Mouse (Mus musculus): Measurements from ENCODE around the gene Raver1.
"Not testable (repeated sequence)": the region's sequence is repeated elsewhere in the genome, so short reads cannot be mapped to it uniquely, and the experiment has no call there.

Raver1 gene

DNA sequence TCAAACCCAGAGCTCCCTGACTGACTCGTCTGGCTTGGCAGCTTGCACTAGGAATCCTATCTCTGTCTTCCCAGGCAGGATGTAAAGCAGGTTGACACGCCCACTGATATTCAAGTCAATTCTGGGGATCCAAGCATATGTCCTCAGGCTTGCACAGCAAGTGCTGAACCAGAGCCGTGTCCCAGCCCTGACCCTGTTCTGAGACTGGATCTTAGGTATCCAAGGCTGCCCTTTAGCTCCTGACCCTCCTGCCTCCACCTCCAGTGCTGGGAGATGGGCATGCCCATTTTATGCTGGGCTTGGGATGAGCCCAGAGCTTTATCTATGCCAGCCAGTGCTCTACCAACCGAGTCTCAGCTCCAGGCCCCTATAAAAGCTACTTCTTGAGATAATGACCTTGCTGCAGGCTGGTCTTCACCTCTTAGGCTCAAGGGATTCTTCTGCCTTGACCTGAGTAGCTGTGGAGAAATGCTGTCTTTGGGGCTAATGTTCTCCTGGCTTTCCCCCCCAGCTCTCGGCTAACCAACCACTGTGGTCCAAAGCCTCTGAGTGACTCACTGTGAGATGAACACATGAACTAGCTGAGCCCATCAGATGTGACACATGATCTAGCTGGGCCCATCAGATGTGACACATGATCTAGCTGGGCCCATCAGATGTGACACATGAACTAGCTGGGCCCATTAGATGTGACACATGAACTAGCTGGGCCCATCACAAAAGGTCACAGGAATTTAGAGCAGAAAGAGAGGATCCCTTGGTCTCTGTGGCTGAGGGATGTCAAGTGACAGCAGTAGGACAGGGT lies 14.2 kb upstream of the Raver1 start:
- in situ Hi-C loops (cut with MseI, MboI) = no loop called here

DNA sequence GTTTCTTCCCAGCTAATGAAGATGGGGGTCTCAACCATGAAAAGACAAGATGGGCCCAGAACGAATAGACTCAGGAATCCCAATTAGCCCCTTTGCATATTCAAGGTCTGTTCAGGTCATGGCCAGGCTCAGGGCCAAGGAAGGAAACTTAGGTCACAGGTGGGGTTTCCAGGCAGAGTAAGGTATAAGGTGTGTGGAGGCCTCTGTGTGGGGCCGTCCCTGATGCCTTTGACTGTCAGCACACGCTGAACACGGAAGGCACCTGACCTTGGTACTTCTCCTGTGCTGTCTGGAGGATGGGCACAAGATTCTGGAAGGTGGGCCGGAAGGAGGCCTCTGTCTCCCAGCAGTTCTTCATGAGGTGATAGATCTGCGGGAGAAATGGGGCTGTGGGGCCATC lies 13.0 kb upstream of the Raver1 start:
- in situ Hi-C loops (cut with MseI, MboI) = no loop called here

DNA sequence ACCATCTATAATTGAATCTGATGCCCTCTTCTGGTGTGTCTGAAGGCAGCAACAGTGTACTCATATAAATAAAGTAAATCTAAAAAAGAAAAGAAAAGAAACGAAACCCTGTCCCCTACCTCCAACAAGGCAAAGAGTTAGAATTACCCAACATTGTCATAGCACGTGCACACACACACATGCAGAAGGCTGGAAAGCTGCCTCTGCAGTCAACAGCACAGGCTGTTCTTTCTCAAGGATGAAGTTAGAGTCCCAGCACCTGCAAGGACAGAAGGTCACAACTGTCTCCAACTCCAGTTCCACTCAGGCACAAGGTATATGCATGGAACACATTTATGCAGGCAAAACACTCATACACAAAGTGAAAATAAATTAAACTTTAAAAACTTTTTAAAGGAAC lies 10.3 kb upstream of the Raver1 start:
- in situ Hi-C loops (cut with MseI, MboI) = no loop called here

DNA sequence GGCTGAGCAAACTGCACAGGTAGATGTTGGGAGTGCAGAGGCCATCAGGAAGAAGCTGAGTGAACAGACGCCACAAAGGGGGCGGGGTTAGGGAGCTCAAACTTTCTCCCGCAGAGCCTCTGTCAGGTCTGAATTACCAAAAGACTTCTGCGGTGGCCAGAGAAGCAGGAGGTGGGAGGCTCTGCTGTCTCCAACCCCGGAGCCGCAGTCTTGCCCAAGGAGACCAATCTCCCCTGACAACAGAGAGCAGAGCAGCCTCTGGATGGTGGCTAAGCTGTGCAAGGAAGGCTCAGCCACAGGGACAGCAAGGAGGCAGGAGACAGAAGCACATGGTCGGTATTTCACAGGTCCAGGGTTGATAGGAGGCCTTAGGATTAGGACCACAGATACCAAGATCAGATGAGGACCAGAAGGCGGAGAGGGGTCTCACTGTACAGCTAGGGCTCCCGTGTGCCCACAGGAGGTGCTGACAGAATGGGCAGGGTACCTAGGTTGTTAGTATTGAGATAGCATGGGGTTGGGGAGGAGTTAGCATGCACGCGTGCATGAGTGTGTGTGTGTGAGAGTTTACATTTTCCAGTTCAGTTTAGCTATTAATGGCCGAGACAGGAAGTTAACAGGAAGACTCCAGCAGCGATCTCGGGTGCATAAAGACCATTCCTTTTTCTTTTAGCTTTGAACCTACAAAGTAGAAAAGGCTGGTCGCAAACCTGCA lies 8.8 kb upstream of the Raver1 start:
- in situ Hi-C loops (cut with MseI, MboI) = no loop called here

DNA sequence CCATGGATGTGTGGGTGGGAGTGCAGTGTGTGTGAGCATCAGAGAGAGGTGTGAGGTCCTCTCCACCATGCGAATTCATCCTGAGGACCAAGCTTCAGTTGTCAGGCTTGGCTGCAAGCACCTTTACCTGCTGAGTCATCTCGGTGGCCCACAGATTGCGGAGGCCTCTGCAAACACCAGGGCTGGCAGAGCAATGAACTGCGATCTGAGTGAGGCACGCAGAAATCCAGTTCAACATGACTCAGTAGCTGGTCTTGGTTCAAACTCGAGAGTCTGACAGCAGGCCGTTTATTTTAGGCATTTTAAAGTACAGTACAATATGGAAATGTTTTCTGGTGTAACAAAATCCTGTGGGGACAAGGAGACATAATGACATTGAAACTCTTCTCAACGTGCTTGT lies 6.0 kb upstream of the Raver1 start:
- in situ Hi-C loops (cut with MseI, MboI) = no loop called here

DNA sequence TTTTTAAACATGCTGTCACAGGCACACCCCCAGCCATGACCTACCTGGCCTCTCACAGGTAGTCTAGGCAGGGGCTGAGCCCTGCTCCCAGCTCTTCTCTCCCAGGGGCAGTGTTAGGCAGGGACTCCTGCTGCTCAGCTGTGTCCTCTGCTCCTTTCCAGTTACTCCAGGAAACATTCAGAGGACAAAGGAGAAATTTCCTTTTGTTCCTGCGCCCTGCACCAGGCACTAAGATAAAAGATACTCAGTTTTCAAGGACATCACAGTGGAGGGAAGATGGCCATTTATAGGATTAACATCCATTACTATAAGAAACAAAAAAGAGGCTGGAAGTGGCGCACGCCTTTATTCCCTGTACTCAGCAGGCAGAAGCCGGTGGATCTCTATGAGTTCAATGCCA lies 4.2 kb upstream of the Raver1 start:
- in situ Hi-C loops (cut with MseI, MboI) = no loop called here

DNA sequence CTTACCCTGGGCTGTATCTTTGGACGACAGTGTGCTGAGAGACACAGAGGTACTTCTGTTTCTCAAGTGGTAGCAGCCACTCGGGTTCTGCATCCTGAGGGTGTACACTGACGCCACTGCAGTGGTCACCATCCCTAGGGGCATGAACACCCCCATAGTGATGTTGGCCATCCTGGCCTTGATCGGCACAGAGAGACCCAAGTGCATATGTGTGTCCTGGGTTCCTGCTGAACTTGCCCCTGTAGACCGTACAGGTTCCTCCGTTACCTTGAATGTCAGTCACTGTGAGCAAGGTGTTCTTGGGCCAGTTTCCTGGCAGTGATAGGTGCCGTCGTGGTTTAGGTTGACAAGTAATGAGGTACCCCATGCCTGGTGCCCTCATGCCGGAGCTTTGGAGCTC lies 1.6 kb upstream of the Raver1 start:
- in situ Hi-C loops (cut with MseI, MboI) = no loop called here

DNA sequence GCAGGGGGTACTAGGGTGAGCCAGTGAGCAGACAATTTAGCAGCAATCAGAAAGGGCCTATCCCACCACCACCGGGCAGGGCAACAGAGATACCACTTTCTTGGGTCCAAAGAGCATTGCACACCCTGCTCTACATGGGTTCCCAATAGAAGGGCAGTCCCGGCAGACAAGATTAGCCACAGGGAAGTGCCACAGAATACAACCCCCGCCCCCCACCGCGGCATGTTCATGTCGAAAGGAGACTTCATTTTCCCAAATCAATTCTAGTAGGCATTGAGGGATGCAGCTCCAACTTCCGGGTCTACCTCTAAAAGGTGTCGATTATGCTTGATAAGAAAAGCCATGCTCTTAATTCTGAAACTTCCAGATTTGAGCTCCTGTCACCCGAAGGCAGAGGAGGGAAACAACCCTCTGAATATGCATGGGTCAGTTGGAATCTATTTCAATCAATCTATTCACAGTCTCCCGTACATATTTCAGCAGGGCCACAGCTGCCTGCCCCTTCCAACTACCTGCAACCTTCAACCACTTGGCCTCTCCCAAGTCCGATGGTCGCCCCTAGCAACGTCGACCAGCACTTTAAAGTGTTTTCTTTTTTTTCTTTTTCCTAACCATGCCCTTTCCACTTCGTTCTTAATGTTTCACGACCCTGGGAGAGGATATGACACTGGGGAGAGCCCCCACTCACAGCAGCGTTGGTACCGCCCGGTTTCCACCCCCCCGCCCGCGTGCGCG lies 669 bp downstream of the Raver1 start:
- in situ Hi-C loops (cut with MseI, MboI) = no loop called here

DNA sequence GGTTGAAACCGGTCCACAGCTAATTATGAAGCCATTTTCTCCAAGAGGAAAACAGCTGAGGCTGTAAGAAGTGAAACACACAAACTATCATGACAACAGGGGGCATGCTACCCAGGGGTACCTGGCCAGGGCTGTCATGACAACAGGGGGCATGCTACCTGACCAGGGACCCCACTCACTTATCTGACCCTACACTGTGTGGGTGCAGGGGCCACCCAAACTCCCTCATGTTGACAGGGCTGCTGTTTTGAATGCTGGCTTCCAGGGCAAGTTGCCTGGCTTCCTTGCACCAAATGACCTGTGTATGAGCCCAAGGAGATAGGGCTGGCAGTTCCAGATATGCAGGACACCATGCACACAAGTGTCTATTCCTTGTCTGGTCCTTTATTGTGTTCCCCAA lies 1.3 kb downstream of the Raver1 start:
- in situ Hi-C loops (cut with MseI, MboI) = no loop called here

DNA sequence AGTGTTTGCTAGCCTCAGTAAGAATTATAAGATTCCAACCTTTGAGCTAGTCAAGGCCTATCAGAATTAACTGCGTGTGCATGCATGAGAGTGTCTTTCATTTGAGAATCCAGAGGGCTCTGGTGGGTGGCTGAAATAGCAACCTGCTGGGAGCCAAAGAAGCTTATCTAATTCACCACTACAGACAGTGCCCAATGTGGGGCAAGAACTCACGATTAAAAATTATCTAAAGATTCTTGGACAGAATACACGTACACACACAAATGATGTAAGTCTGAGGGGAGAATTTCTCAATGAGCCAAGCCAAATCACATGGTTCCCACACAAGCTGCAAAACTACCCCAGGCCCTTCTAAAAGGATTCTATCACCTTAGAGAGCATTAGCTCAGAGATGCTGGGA lies 8.5 kb downstream of the Raver1 start:
- in situ Hi-C loops (cut with MseI, MboI) = no loop called here

DNA sequence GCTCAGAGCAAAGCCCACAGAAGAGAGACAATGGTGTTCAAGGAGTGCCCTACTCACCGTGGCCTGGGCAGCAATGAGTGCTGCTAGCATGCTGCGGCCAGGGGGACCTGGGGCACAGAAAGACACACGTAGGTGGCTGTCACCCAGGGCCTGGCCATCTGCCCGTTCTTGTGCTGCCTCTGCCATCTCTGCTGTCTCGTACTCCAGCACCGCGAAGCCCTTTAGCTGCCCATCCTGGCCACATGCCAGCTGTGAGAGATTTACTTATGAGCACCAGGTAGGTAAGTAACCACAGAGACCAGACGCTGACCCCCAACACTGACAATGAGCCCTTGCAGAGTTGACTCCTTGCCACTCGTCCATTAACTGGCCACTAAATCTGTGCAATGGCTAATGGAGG lies 10.7 kb downstream of the Raver1 start:
- in situ Hi-C loops (cut with MseI, MboI) = no loop called here

DNA sequence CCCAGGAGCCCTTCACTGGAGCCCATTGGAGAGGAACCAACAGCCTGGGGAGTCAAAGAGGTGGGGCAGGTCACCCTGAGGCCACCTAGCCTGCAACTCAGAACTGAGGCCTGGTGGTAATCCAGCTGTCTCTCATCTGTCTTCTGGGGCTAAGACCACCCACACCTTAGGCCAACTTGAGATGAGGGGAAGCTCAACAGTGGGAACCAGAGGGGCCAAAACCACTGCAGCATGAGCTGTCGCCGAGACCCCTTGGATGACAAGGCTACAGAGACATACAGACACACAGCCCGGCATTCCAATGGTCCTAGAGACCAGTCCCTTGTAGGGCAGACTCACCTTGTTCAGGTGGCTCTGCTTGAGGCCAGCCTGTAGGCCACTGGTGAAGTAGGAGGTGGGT lies 16.2 kb downstream of the Raver1 start:
- in situ Hi-C loops (cut with MseI, MboI) = no loop called here

DNA sequence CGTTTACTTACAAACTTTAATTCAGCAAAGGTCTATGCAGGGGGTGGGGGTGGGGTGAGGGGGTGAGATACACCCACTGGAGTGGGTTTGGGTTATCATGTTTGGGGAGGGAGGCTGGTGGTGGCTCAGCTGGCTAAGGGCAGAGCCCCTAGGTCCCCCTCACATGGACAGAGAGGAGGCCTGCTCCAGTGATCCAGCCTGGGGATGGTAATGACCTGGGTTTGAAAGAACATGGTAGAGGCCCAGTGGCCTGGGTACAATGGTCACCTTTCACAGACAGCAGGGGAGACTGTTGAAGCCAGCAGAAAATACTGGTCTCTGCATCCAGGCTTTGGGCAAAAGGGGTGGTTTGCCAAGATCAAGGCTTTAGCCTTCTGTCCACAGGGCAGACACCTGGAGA lies 17.6 kb downstream of the Raver1 start:
- in situ Hi-C loops (cut with MseI, MboI) = no loop called here

DNA sequence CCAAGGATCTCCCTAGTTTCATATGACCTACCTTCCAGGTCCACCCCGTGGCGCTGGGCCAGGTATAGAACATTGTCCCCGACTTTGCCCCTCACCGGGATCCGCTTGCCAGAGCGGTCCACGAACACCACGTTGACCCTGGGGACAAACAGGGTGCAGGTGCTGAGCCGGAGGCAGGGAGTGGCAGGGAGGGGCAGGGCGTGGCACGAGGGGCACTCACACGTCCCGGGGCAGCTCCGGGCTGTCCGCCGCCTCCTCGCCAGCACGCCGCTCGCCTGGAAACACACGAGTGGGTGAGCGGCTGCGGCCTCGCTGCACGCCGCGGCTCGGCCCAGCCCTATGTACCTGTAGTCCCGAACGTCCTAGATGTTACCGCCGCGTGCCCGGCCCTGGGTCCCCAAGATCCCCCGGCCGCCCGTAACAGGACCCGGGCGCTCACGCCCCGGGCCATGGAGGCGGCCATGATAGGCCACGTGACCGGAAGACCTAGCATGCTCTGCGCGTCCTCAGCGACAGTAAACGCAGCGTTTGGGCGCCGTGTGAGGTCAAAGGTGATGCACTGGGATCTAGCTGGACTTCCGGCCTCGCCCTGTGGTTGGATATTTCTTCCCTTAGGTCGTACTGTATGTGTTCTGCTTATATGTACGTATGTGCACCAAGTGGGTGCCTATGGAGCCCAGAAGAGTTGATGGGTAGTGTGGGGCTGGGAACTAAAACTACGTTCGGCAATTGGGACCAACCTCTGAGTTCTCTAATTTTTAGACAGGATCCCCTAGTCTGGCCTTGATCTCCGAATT lies 18.6 kb downstream of the Raver1 start, which contains the start of the genes Gm49373 and Fdx1l:
TSS of gene Gm49373 (minus strand) at position 53 of the 797 bp plus-strand sequence.
TSS of gene Fdx1l (minus strand) at position 571 of the 797 bp plus-strand sequence.
- in situ Hi-C loops (cut with MseI, MboI) = no loop called here

DNA sequence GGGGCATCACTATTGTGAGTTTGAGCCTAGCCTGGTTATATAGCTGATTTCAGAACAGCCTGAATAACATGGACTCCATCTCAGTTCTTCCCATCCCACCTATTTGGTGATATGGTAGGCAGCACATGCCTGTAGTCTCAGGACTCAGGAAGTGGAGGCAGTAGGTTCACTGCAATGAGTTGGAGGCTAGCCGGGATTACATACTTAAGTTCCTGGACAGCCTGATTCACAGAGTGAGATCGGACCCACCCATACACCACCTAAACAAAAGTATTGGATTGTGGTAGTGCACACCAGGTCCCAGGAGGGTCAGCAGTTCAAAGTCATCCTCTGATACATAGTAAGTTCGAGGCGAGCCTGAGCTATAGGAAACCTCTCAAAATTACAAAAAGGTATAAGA lies 19.2 kb downstream of the Raver1 start:
- in situ Hi-C loops (cut with MseI, MboI) = no loop called here

DNA sequence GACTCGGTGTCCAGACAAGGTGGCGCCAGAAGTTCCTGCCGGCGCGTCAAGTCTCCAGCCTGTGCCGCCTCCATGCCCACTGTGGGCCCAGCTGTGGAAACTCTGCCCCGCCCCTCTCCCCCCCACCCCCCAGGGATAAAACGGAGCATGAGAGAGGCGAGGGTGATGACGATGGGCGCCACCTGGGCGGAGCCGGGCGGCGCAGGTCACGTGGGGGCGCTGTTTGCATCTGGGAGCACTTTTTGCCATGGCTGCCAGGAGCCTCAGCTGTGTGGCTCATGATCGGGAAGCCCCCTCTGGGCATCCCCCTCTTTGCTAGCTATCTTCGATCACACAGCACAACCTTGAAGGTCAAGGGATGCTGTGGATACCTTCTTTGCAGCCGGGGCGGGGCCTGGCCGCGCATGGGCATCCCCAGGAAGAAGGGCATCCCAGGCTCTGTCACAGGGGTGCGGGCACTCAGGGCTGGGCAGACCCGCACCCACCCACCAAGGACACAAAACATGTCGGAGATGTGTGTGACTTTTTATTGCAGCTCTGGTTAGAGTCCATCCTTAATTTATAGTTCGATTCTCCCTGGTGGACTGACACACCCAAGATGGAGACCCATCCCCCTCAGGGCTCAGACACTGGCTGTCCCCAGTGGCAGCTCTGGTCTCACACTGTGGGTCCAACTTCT lies 24.7 kb downstream of the Raver1 start, which contains the start of gene Zglp1:
TSS of gene Zglp1 (minus strand) at position 88 of the 679 bp plus-strand sequence.
- in situ Hi-C loops (cut with MseI, MboI) = no loop called here

DNA sequence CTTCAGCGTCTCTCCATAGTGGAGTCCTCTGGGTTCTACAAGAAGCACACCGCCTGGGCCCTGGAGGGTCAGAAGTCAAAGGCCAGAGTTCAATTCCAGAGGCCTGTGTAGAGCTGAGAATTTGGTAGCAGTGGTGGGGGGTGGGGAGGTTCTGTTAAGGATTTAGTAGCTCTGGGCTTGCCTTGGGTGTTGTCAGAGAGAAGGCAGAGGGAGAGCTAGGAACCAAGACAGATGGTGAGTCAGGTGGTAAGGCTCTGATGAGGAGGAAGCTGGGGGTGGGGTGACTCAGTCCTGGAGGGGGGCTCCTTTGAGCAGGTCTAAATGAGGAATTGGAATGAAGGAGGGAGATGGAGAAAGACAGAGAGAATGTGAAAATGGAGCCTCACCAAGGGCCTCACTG lies 28.9 kb downstream of the Raver1 start:
- in situ Hi-C loops (cut with MseI, MboI) = no loop called here

DNA sequence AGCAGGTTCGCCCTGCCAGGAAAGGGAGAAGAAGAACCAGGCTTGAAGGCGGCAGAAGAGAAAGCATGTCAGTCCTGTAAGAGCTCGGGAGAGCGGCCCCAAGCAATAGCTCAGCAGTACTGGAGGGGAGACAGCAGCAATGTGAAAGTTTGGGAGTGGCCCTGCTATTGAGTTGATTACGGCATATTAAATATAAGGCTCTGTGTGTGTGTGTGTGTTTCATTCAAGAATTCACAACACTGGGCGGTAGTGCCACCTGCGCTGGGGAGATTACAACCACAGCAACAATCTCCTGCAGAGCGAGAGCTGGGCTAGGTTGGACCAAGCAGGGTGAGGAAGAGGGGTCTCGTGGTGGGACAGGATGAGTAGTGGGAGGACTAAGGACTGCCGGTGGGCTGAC lies 40.2 kb downstream of the Raver1 start:
- in situ Hi-C loops (cut with MseI, MboI) = no loop called here

DNA sequence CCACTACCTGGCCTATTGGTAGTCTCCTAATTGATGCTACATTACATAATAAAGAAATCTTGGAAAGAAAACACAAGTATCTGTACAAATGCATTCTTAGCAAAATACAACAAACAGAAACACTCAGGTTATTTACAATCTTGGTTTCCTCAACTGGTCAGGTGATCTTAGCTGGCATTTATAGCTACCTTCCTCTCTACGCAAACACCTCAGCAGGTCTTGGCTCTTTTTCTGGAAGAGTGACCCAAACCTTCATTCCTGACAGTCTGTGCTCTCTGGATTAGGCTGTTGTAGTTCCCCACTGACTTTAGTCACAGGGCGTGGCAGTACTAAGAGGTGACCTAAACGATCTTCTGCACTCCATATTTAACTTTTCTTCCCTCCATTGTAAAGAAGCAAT lies 46.6 kb downstream of the Raver1 start:
- in situ Hi-C loops (cut with MseI, MboI) = no loop called here

DNA sequence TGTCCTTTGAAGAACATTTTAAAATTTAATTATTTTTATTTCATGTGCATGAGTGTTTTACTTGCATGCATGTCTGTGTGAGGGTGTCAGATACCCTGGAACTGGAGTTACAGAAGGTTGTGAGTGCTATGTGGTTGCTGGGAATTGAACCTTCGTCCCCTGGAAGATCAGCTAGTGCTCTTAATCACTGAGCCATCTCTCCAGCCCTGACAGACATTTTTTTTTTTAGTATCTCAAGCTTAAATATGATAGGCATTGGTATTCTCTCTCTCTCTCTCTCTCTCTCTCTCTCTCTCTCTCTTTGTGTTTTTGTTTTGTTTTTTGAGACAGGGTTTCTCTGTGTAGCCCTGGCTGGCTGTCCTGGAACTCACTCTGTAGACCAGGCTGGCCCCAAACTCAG lies 47.0 kb downstream of the Raver1 start:
- in situ Hi-C loops (cut with MseI, MboI) = not testable (repeated sequence)

DNA sequence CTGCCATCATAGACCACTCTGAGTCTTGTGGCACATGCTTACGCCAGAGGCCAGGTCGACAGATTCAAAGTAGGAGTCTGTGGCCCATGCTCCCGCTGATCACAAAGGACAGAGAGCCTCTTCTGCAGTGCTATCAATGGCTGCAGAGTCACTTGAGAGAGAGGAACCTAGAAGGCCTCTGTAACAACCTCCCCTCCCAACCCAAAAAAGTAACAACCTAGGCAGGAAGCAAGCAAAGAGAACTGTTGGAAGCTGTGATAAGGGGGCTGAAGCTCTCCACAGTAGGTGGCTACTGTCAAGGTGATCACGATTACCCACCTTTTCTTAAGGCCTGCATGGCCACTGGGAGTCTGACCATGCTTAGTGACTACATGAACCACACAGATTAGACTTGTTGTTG lies 48.2 kb downstream of the Raver1 start:
- in situ Hi-C loops (cut with MseI, MboI) = no loop called here

All from mouse trophoblast stem cell (cell line).